Mouse (Mus musculus) left cerebral cortex, postnatal 14 days (tissue): ENCODE data around the gene Zfp184. TPM values are rescaled to one million over a fixed set of nuclear protein-coding genes. Genes with fewer than 3 reads are reported as not detected.
A peak's percentile ranks its signal among the peaks of the same experiment; 100 is the strongest.

Experiments
- DNase-seq, 2 experiments: peaks; one replicate each; pipeline ENCODE4 v3.0.0; 2021 to 2022; ENCODE audit warnings: low spot score in 2 of 2, mixed read lengths in 1 of 2
- intact Hi-C: fragments of 180-260 bp; cut with DNase I; formaldehyde crosslinking; loops from one replicate; pipeline ENCODE4 v1.15.1; 2025
- total RNA-seq, 2 experiments: library from RNA; stranded (reverse); gene quantifications; 2 replicates each; pipeline ENCODE4 v1.2.3; 2021

Zfp184 gene
- total RNA-seq, 2 experiments from 2014 or later: 2.8 to 4.0 TPM

GRCm38 (mm10) chr13:21974221-21974725 lies 29.4 kb downstream of the Zfp184 start:
- DNase-seq: peak; percentile 77 to 93
- intact Hi-C loops: loop anchor here (1.0 to 2.0 kb wide), 3 partner anchors 29 to 56 kb away; partner anchors contain the start of gene Zfp184

GRCm38 (mm10) chr13:21974726-21975473 lies 30.0 kb downstream of the Zfp184 start:
- intact Hi-C loops: loop anchor here (1.0 to 2.0 kb wide), 3 partner anchors 30 to 55 kb away; partner anchors contain the start of gene Zfp184

GRCm38 (mm10) chr13:21980981-21981802 lies 36.3 kb downstream of the Zfp184 start, which contains the start of gene Pom121l2:
TSS of gene Pom121l2 (plus strand) at chr13:21981194.
- peak in 1 of 2 experiments; percentile 17 for DNase-seq
- intact Hi-C loops: no loop called here

More at GRCm38 (mm10) chr13:21974726-21975473, 30.0 kb downstream of the Zfp184 start:
- DNase-seq: peak; percentile 60 to 78

- intact Hi-C loops: no loop called here
Observed at GRCm38 (mm10) chr13:21981803-21982193, 36.9 kb downstream of the Zfp184 start.

GRCm38 (mm10) chr13:21984486-21984885 lies 39.6 kb downstream of the Zfp184 start:
- intact Hi-C loops: no loop called here
- DNase-seq: no peak

More at GRCm38 (mm10) chr13:21981803-21982193, 36.9 kb downstream of the Zfp184 start:
- DNase-seq: no peak

GRCm38 (mm10) chr13:21992550-21992949 lies 47.7 kb downstream of the Zfp184 start:
- intact Hi-C loops: no loop called here

GRCm38 (mm10) chr13:21993957-21994738 lies 49.3 kb downstream of the Zfp184 start:
- intact Hi-C loops: no loop called here
- DNase-seq: peak in 1 of 2 experiments; percentile 33

More at GRCm38 (mm10) chr13:21992550-21992949, 47.7 kb downstream of the Zfp184 start:
- no peak for DNase-seq

GRCm38 (mm10) chr13:21994896-21995295 lies 50.0 kb downstream of the Zfp184 start:
- no peak for DNase-seq
- intact Hi-C loops: loop anchor here (5.0 kb wide), 1 partner anchor 78 kb away; no protein-coding TSS in a partner anchor

GRCm38 (mm10) chr13:21995331-21995914 lies 50.5 kb downstream of the Zfp184 start:
- no peak for DNase-seq
- intact Hi-C loops: loop anchor here (5.0 kb wide), 1 partner anchor 78 kb away; no protein-coding TSS in a partner anchor

- intact Hi-C loops: loop anchor here (5.0 kb wide), 1 partner anchor 79 kb away; no protein-coding TSS in a partner anchor
- no peak for DNase-seq
Observed at GRCm38 (mm10) chr13:21996101-21996839, 51.4 kb downstream of the Zfp184 start.

- no peak for DNase-seq
- intact Hi-C loops: loop anchor here (5.0 kb wide), 1 partner anchor 80 kb away; no protein-coding TSS in a partner anchor
Observed at GRCm38 (mm10) chr13:21996840-21997185, 51.9 kb downstream of the Zfp184 start.

GRCm38 (mm10) chr13:21997201-21997820 lies 52.4 kb downstream of the Zfp184 start:
- DNase-seq: no peak
- intact Hi-C loops: loop anchor here (5.0 kb wide), 1 partner anchor 80 kb away; no protein-coding TSS in a partner anchor

GRCm38 (mm10) chr13:21997821-21998220 lies 52.9 kb downstream of the Zfp184 start:
- no peak for DNase-seq
- intact Hi-C loops: loop anchor here (5.0 kb wide), 1 partner anchor 81 kb away; no protein-coding TSS in a partner anchor

GRCm38 (mm10) chr13:21998412-21998811 lies 53.5 kb downstream of the Zfp184 start:
- intact Hi-C loops: loop anchor here (5.0 kb wide), 1 partner anchor 81 kb away; no protein-coding TSS in a partner anchor

GRCm38 (mm10) chr13:21999147-21999546 lies 54.3 kb downstream of the Zfp184 start:
- intact Hi-C loops: loop anchor here (5.0 kb wide), 1 partner anchor 82 kb away; no protein-coding TSS in a partner anchor
- DNase-seq: no peak

More at GRCm38 (mm10) chr13:21998412-21998811, 53.5 kb downstream of the Zfp184 start:
- DNase-seq: no peak

GRCm38 (mm10) chr13:22001346-22001745 lies 56.5 kb downstream of the Zfp184 start:
- no peak for DNase-seq
- intact Hi-C loops: no loop called here

- DNase-seq: no peak
- intact Hi-C loops: no loop called here
Observed at GRCm38 (mm10) chr13:22001823-22002222, 56.9 kb downstream of the Zfp184 start.
